Comparison of ENCODE assay signal across 8 mouse cellular contexts in genomic region chr9:96167168-96167585, GRCm38 (mm10). TPM values are rescaled to one million over a fixed set of nuclear protein-coding genes. Genes with fewer than 3 reads are reported as not detected.
DNase-seq lines count a peak whose midpoint lies in the region; ATAC-seq and TF ChIP-seq lines count a peak whose summit lies in the region.

No protein-coding gene starts in this region.

- 23% methylated on average over 5 of the region's 5 CpGs for WGBS in hindbrain, embryonic 11.5 days
- 22% methylated on average over 5 of the region's 5 CpGs for WGBS in hindbrain, embryonic 13.5 days
- 16% methylated on average over 5 of the region's 5 CpGs for WGBS in midbrain, embryonic 13.5 days

- no peak overlapping the region for H3K4me3 ChIP-seq in hindbrain, embryonic 11.5 days (ENCODE audit: low read depth, low read length)
- H3K4me3 ChIP-seq in hindbrain, embryonic 13.5 days, result no peak overlapping the region
- no peak overlapping the region for H3K4me3 ChIP-seq in bone marrow macrophage, adult 2 months (ENCODE audit: insufficient read depth, low read length)
- H3K4me3 ChIP-seq in midbrain, embryonic 13.5 days (replicated peaks), result no peak overlapping the region

- H3K4me2 ChIP-seq in hindbrain, embryonic 11.5 days (replicated peaks; ENCODE audit: low read depth, low read length), result no peak overlapping the region
- no peak overlapping the region for H3K4me2 ChIP-seq in hindbrain, embryonic 13.5 days
- H3K4me2 ChIP-seq in midbrain, embryonic 13.5 days (replicated peaks), result no peak overlapping the region

- no peak overlapping the region for H3K9ac ChIP-seq in hindbrain, embryonic 11.5 days (ENCODE audit: low read depth, low read length)
- no peak overlapping the region for H3K9ac ChIP-seq in hindbrain, embryonic 13.5 days
- H3K9ac ChIP-seq in midbrain, embryonic 13.5 days (replicated peaks), result no peak overlapping the region

- H3K9me3 ChIP-seq in hindbrain, embryonic 11.5 days (ENCODE audit: control insufficient read depth, low read length), result no peaks in the 10 kb centered on the region
- no peaks in the 10 kb centered on the region for H3K9me3 ChIP-seq in hindbrain, embryonic 13.5 days
- H3K9me3 ChIP-seq in midbrain, embryonic 13.5 days, result no peaks in the 10 kb centered on the region

- no peaks in the 10 kb centered on the region for H3K36me3 ChIP-seq in hindbrain, embryonic 11.5 days (ENCODE audit: control insufficient read depth, insufficient read depth, low read length)
- H3K36me3 ChIP-seq in hindbrain, embryonic 13.5 days, result no peaks in the 10 kb centered on the region; the same call in 1 of the 2 replicates
- H3K36me3 ChIP-seq in midbrain, embryonic 13.5 days, result no peaks in the 10 kb centered on the region

- peak; percentile 89; the same call in 1 of the 2 replicates for TF ChIP-seq CTCF in bone marrow macrophage, adult 2 months (IDR thresholded peaks at IDR 0.05; ENCODE audit: low read depth, low read length)

- no peaks in the 10 kb centered on the region for H3K27me3 ChIP-seq in hindbrain, embryonic 11.5 days (ENCODE audit: control insufficient read depth, insufficient read depth, low read length)
- no peaks in the 10 kb centered on the region for H3K27me3 ChIP-seq in hindbrain, embryonic 13.5 days
- H3K27me3 ChIP-seq in midbrain, embryonic 13.5 days, result no peaks in the 10 kb centered on the region

- peak; percentile 57; the same call in 1 of the 2 replicates for ATAC-seq in hindbrain, embryonic 11.5 days (ENCODE audit: low FRiP score)
- no peak; the same call in 1 of the 2 replicates for ATAC-seq in hindbrain, embryonic 13.5 days (ENCODE audit: low FRiP score)
- ATAC-seq in erythroid progenitor cell, adult 5-6 weeks (replicated peaks; ENCODE audit: low FRiP score, poor library complexity, severe bottlenecking), result peak; percentile 79
- ATAC-seq in midbrain, embryonic 13.5 days, result peak; percentile 43; the same call in 1 of the 2 replicates

- peak; percentile 93 for DNase-seq in hindbrain, embryonic 11.5 days (ENCODE audit: low spot score)
- peak; percentile 81 for DNase-seq in heart, postnatal 4 days
- peak; percentile 29 to 36 for DNase-seq in layer of hippocampus, postnatal 36 days
- DNase-seq in spleen, postnatal 10 days (ENCODE audit: low spot score in 2 of 2), result peak; percentile 80 to 85

- TF ChIP-seq POLR2A in bone marrow macrophage, adult 2 months (IDR thresholded peaks at IDR 0.05; ENCODE audit: borderline replicate concordance, low read depth, low read length), result no peak

- no peaks in the 10 kb centered on the region for H3K4me1 ChIP-seq in hindbrain, embryonic 11.5 days (replicated peaks; ENCODE audit: control insufficient read depth, insufficient read depth, low read length)
- H3K4me1 ChIP-seq in hindbrain, embryonic 13.5 days (replicated peaks), result no peaks in the 10 kb centered on the region
- peaks cover 4% of the 10 kb centered on the region; the same call in 1 of the 2 replicates for H3K4me1 ChIP-seq in bone marrow macrophage, adult 2 months (ENCODE audit: control insufficient read depth, insufficient read depth, low read length)
- no peaks in the 10 kb centered on the region for H3K4me1 ChIP-seq in midbrain, embryonic 13.5 days (replicated peaks)

- no peak overlapping the region for H3K27ac ChIP-seq in hindbrain, embryonic 11.5 days (ENCODE audit: low read depth, low read length)
- H3K27ac ChIP-seq in hindbrain, embryonic 13.5 days, result no peak overlapping the region
- no peak overlapping the region for H3K27ac ChIP-seq in bone marrow macrophage, adult 2 months (ENCODE audit: insufficient read depth, low read depth, low read length)
- H3K27ac ChIP-seq in midbrain, embryonic 13.5 days, result no peak overlapping the region

RNA-seq across cellular contexts. Expression of gene Tfdp2, which starts 28.9 kb away (rescaled TPM):
- polyA plus RNA-seq in hindbrain, embryonic 11.5 days (2014; fragmentation: Nextera tagmentation; extraction: Ambion mirVana), result 81.6 and 84.5 TPM in 2 replicates
- polyA plus RNA-seq in hindbrain, embryonic 13.5 days (2015; fragmentation: Nextera tagmentation; extraction: Ambion mirVana), result 30.8 and 33.3 TPM in 2 replicates
- polyA plus RNA-seq in bone marrow macrophage, adult 2 months (2012; ENCODE audit: insufficient read depth, insufficient read length, missing spikeins), result 12.2 and 13.4 TPM in 2 replicates
- 345 and 410 TPM in 2 replicates for total RNA-seq in erythroid progenitor cell, adult 5-6 weeks (2015; ENCODE audit: low replicate concordance)
- 531 and 538 TPM in 2 replicates for total RNA-seq in erythroid progenitor cell, adult 5-6 weeks (2017; ENCODE audit: low replicate concordance)
- total RNA-seq in heart, postnatal 4 days (2021), result 10 to 100 TPM; 34.8 to 40.0 TPM
- total RNA-seq in layer of hippocampus, postnatal 36 days (2021), result 10 to 100 TPM; 40.1 to 49.1 TPM
- polyA plus RNA-seq in midbrain, embryonic 13.5 days (2015; fragmentation: Nextera tagmentation; extraction: Ambion mirVana), result 49.6 and 52.4 TPM in 2 replicates

RNA-seq across cellular contexts. Expression of gene Gk5, which starts 48.0 kb away (rescaled TPM):
- 3.5 and 3.7 TPM in 2 replicates for polyA plus RNA-seq in hindbrain, embryonic 11.5 days (2014; fragmentation: Nextera tagmentation; extraction: Ambion mirVana)
- 2.7 and 2.9 TPM in 2 replicates for polyA plus RNA-seq in hindbrain, embryonic 13.5 days (2015; fragmentation: Nextera tagmentation; extraction: Ambion mirVana)
- 2.6 TPM in 2 replicates for polyA plus RNA-seq in bone marrow macrophage, adult 2 months (2012; ENCODE audit: insufficient read depth, insufficient read length, missing spikeins)
- 1.1 TPM in 1 of 2 replicates, not detected in the other for total RNA-seq in erythroid progenitor cell, adult 5-6 weeks (2015; ENCODE audit: low replicate concordance)
- total RNA-seq in erythroid progenitor cell, adult 5-6 weeks (2017; ENCODE audit: low replicate concordance), result 0.51 and 1.1 TPM in 2 replicates
- total RNA-seq in heart, postnatal 4 days (2021), result 1 to 10 TPM; 5.1 to 5.5 TPM
- total RNA-seq in layer of hippocampus, postnatal 36 days (2021), result 1 to 10 TPM; 4.8 to 5.9 TPM
- 1.5 and 1.9 TPM in 2 replicates for polyA plus RNA-seq in midbrain, embryonic 13.5 days (2015; fragmentation: Nextera tagmentation; extraction: Ambion mirVana)

Comparison
In these comparisons a context has a peak if more than half of its experiments do, and no peak if none do; other contexts are left out.
1. DNase-seq: peak in every context shown above with its lines; median percentile 93 in hindbrain, embryonic 11.5 days; 82 in spleen, postnatal 10 days; 81 in heart, postnatal 4 days; 32 in layer of hippocampus, postnatal 36 days.